Mouse (Mus musculus) MEL (cell line): Measurements from ENCODE around the gene Notch2. TPM values are rescaled to one million over a fixed set of nuclear protein-coding genes. Genes with fewer than 3 reads are reported as not detected.

Experiments
- DNase-seq: peaks from one replicate; pipeline ENCODE4 v3.0.0; 2011; ENCODE audit warnings: low read depth, low spot score
- H3K27ac ChIP-seq: 2 replicates; pipeline ENCODE4 v1.5.1; 2012; ENCODE audit warnings: low read depth, mild to moderate bottlenecking, control low read depth, low read length, moderate library complexity; ENCODE audit not compliant: control insufficient read depth
- H3K27me3 ChIP-seq, 2 experiments: fragments of 150-350 bp in 1 of 2; sonication (generic) in 1 of 2; 2 replicates each; pipeline ENCODE4 v1.6.1; 2012; ENCODE audit warnings: low read length in 2 of 2, mild to moderate bottlenecking in 2 of 2, improper control_type of control experiment in 1 of 2, moderate library complexity in 1 of 2; ENCODE audit not compliant: insufficient read depth in 2 of 2, control insufficient read depth in 1 of 2
- H3K36me3 ChIP-seq, 2 experiments: 2 replicates each; pipeline ENCODE4 v1.6.1; 2012 to 2014; ENCODE audit warnings: low read length in 2 of 2, improper control_type of control experiment in 1 of 2, inconsistent platforms in 1 of 2, mild to moderate bottlenecking in 1 of 2; ENCODE audit not compliant: insufficient read depth in 2 of 2, control insufficient read depth in 1 of 2
- H3K4me1 ChIP-seq, 2 experiments: fragments of 150-350 bp in 1 of 2; sonication (generic) in 1 of 2; 2 replicates each; pipeline ENCODE4 v1.6.1; 2012; ENCODE audit warnings: low read length in 2 of 2, improper control_type of control experiment in 1 of 2, mild to moderate bottlenecking in 1 of 2; ENCODE audit not compliant: insufficient read depth in 2 of 2, control insufficient read depth in 1 of 2
- H3K4me3 ChIP-seq, 2 experiments: fragments of 150-350 bp in 1 of 2; sonication (generic) in 1 of 2; 2 replicates each; pipeline ENCODE4 v1.5.1; 2012; ENCODE audit warnings: low read depth in 2 of 2, low read length in 2 of 2, mild to moderate bottlenecking in 2 of 2, moderate library complexity in 2 of 2, control low read depth in 1 of 2, improper control_type of control experiment in 1 of 2; ENCODE audit not compliant: control insufficient read depth in 1 of 2, insufficient read depth in 1 of 2
- H3K79me2 ChIP-seq: 2 replicates; pipeline ENCODE4 v1.6.1; 2012; ENCODE audit warnings: mild to moderate bottlenecking, low read length, moderate library complexity; ENCODE audit not compliant: control insufficient read depth, poor library complexity, insufficient read depth
- H3K9ac ChIP-seq: 2 replicates; pipeline ENCODE4 v1.6.1; 2012; ENCODE audit warnings: low read depth, mild to moderate bottlenecking, control low read depth, low read length, moderate library complexity; ENCODE audit not compliant: control insufficient read depth, poor library complexity, severe bottlenecking
- H3K9me3 ChIP-seq: fragments of 150-350 bp; sonication (generic); replicated peaks from 2 replicates; pipeline ENCODE4 v1.6.1; 2012; ENCODE audit warnings: mild to moderate bottlenecking, low read length, improper control_type of control experiment, moderate library complexity; ENCODE audit not compliant: insufficient read depth
- BHLHE40 ChIP-seq: IDR thresholded peaks from 2 replicates; pipeline ENCODE4 v1.6.1; 2012; ENCODE audit warnings: low read depth, mild to moderate bottlenecking, inconsistent platforms, low read length, improper control_type of control experiment, borderline replicate concordance
- E2F4 ChIP-seq: IDR thresholded peaks from 2 replicates; pipeline ENCODE4 v1.6.1; 2011; ENCODE audit warnings: low read depth, low read length, improper control_type of control experiment, borderline replicate concordance
- ETS1 ChIP-seq: IDR thresholded peaks from 2 replicates; pipeline ENCODE4 v1.6.1; 2012; ENCODE audit warnings: low read depth, mild to moderate bottlenecking, inconsistent platforms, low read length, improper control_type of control experiment, moderate library complexity
- GABPA ChIP-seq: IDR thresholded peaks from 2 replicates; pipeline ENCODE4 v1.6.1; 2012; ENCODE audit warnings: low read depth, mild to moderate bottlenecking, inconsistent platforms, low read length, improper control_type of control experiment, moderate library complexity
- GATA1 ChIP-seq: IDR thresholded peaks from 2 replicates; pipeline ENCODE4 v1.6.1; 2011; ENCODE audit warnings: low read depth, low read length, improper control_type of control experiment
- JUND ChIP-seq: IDR thresholded peaks from 2 replicates; pipeline ENCODE4 v1.6.1; 2011; ENCODE audit warnings: low read depth, mild to moderate bottlenecking, improper control_type of control experiment, low read length
- KAT2A ChIP-seq: conservative IDR thresholded peaks from 2 replicates; pipeline ENCODE4 v1.6.1; 2012; ENCODE audit warnings: low read depth, low read length, improper control_type of control experiment, inconsistent platforms
- MAX ChIP-seq: IDR thresholded peaks from 2 replicates; pipeline ENCODE4 v1.6.1; 2011; ENCODE audit warnings: low read length, improper control_type of control experiment
- MEF2A ChIP-seq: IDR thresholded peaks from 2 replicates; pipeline ENCODE4 v1.6.1; 2014; ENCODE audit warnings: low read depth, mild to moderate bottlenecking, inconsistent platforms, low read length, improper control_type of control experiment; ENCODE audit not compliant: poor library complexity, insufficient replicate concordance, severe bottlenecking; ENCODE audit errors: extremely low read depth
- MXI1 ChIP-seq: IDR thresholded peaks from 2 replicates; pipeline ENCODE4 v1.6.1; 2011; ENCODE audit warnings: mild to moderate bottlenecking, low read depth, low read length, improper control_type of control experiment
- MYB ChIP-seq: IDR thresholded peaks from 2 replicates; pipeline ENCODE4 v1.6.1; 2011; ENCODE audit warnings: mild to moderate bottlenecking, low read depth, low read length, improper control_type of control experiment
- POLR2AphosphoS5 ChIP-seq: IDR thresholded peaks from 2 replicates; pipeline ENCODE4 v1.6.1; 2012; ENCODE audit warnings: low read depth, borderline replicate concordance, mild to moderate bottlenecking, inconsistent platforms, low read length, moderate library complexity, mixed read lengths
- RCOR1 ChIP-seq: IDR thresholded peaks from 2 replicates; pipeline ENCODE4 v1.6.1; 2012; ENCODE audit warnings: low read depth, mild to moderate bottlenecking, inconsistent platforms, low read length, improper control_type of control experiment
- SIN3A ChIP-seq: IDR thresholded peaks from 2 replicates; pipeline ENCODE4 v1.6.1; 2012; ENCODE audit warnings: low read length, improper control_type of control experiment, inconsistent platforms
- TCF12 ChIP-seq: IDR thresholded peaks from 2 replicates; pipeline ENCODE4 v1.6.1; 2014; ENCODE audit warnings: low read depth, mild to moderate bottlenecking, inconsistent platforms, low read length, improper control_type of control experiment, moderate library complexity
- USF1 ChIP-seq: IDR thresholded peaks from 2 replicates; pipeline ENCODE4 v1.6.1; 2014; ENCODE audit warnings: low read depth, mild to moderate bottlenecking, inconsistent platforms, low read length, improper control_type of control experiment, moderate library complexity
- ZKSCAN1 ChIP-seq: IDR thresholded peaks from 2 replicates; pipeline ENCODE4 v1.6.1; 2012; ENCODE audit warnings: low read depth, mild to moderate bottlenecking, inconsistent platforms, low read length, improper control_type of control experiment, moderate library complexity
- polyA plus RNA-seq, 2 experiments: library from polyadenylated mRNA; stranded (reverse) in 1 of 2; unstranded in 1 of 2; fragments of >175 nt in 1 of 2; fragments of >200 nt in 1 of 2; gene quantifications; 2 replicates each; pipeline versions ENCODE4 v1.2.1 to v1.2.4; 2012; ENCODE audit warnings: low replicate concordance in 2 of 2, low read depth in 1 of 2; ENCODE audit not compliant: insufficient read length in 2 of 2, insufficient read depth in 1 of 2, missing spikeins in 1 of 2
- total RNA-seq: library from RNA; depleted of rRNA; stranded (reverse); fragments of 300-350 nt; gene quantifications from 2 replicates; pipeline ENCODE4 v1.2.3, GENCODE M21; 2012

Gene Notch2
- total and polyA plus RNA-seq, 3 experiments = 16.2 to 36.6 (median 16.6) TPM

DNA sequence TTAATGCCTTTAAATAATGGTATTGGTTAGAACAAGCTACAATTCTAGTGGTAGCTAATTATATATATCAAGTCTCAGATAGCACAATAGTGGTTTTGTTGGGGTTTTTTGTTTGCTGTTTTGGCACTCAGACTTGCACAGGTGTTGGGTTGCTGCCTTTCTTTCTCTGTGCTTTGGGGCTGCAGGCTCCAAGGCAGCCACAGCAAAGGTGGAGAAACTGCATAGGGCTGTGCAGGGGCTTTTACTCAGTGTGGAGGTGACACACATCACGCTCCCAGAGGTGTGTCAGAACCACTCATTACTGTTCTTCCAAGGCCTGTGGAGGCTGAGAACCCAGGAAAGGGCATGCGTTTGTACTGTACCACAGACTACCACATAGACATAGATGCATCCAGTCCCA lies 114.4 kb downstream of the Notch2 start:
- Histone ChIP-seq H3K9me3 (no peaks in the 10 kb centered on the region), H3K79me2 (no peaks in the 10 kb centered on the region), H3K9ac (no peak overlapping the region), H3K4me1 (no peaks in the 10 kb centered on the region), H3K36me3 (peaks cover 0 to 2% of the 10 kb centered on the region in 2 experiments; a peak in 2 of 4 replicates), H3K27me3 (no peaks in the 10 kb centered on the region), H3K27ac (no peak overlapping the region), H3K4me3 (no peak overlapping the region)
- no peak for TF ChIP-seq E2F4
- TF ChIP-seq POLR2AphosphoS5 = no peak
- no peak for TF ChIP-seq KAT2A
- no peak for TF ChIP-seq RCOR1
- TF ChIP-seq ETS1 = no peak
- TF ChIP-seq GATA1 = no peak
- no peak for TF ChIP-seq SIN3A
- TF ChIP-seq MYB = no peak
- no peak for TF ChIP-seq MXI1
- TF ChIP-seq TCF12 = no peak
- TF ChIP-seq MAX = no peak
- TF ChIP-seq GABPA = no peak
- TF ChIP-seq BHLHE40 = no peak
- no peak for TF ChIP-seq JUND
- no peak for TF ChIP-seq MEF2A
- no peak for DNase-seq

DNA sequence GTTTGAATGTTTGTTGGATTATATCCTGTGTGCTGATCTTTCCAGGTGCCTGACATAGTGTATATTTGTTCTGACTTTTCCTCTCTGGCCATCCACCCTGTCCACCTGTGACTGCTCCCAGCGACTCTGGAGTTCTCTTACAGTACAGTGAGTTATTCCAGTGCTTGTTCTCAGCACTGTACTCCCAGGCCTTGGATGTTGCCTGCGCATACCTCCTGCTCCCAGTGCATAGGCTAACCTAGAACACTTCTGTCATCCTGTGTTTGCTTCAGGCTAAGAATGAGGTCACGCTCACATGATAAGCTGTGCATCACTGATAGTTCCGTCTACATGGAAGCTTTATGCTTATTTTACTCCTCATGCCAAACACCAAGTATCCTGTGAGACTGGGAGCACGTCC lies 115.4 kb downstream of the Notch2 start:
- no peaks in the 10 kb centered on the region for H3K79me2 ChIP-seq
- no peak overlapping the region for H3K27ac ChIP-seq
- no peaks in the 10 kb centered on the region for H3K27me3 ChIP-seq
- H3K9me3 ChIP-seq = no peaks in the 10 kb centered on the region
- H3K36me3 ChIP-seq = peaks cover 0 to 2% of the 10 kb centered on the region in 2 experiments; a peak in 2 of 4 replicates
- no peaks in the 10 kb centered on the region for H3K4me1 ChIP-seq
- TF ChIP-seq ZKSCAN1 = no peak
- no peak for TF ChIP-seq USF1
- TF ChIP-seq JUND = no peak
- TF ChIP-seq MAX = no peak
- TF ChIP-seq, all 39 proteins: peak for 0
- DNase-seq = no peak
- no peak overlapping the region for H3K4me3 ChIP-seq
- no peak overlapping the region for H3K9ac ChIP-seq
